Mouse (Mus musculus) heart, postnatal 4 days (tissue): ENCODE data around the gene Lyrm2. TPM values are rescaled to one million over a fixed set of nuclear protein-coding genes. Genes with fewer than 3 reads are reported as not detected.

Experiments used
- DNase-seq: peaks from one replicate; pipeline ENCODE4 v3.0.0; 2021
- total RNA-seq, 2 experiments: library from RNA; stranded (reverse); gene quantifications; 2 replicates each; pipeline ENCODE4 v1.2.3; 2021

Gene Lyrm2
- 10 to 100 TPM; 46.4 to 51.0 TPM for total RNA-seq

GRCm38 (mm10) chr4:32799966-32800576, at the start of gene Lyrm2:
Gene Lyrm2, plus strand, starts transcription at chr4:32800253.
- peak; percentile 80 for DNase-seq

GRCm38 (mm10) chr4:32750711-32751110, 49.3 kb upstream of the Lyrm2 start:
- no peak for DNase-seq

DNA sequence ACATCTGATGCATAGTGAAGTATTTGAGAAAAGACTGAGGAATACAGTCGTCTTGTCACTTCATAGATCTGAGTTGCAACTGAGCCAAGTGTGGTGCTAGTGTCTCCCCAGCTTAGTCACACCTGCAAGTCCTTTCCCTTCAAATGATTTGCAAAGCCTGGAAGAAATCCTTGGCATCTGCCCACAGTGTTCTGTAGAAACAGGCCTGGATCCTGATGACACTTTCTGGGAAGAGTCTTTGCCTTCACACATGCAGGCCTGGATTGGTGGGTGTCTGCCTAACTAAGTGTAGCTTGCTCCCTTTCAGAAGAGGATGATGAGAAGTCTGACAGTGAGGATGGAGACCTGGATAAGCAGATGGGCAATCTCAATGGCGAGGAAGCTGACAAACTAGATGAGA, 42.6 kb upstream of the Lyrm2 start:
- no peak for DNase-seq

GRCm38 (mm10) chr4:32767471-32767870, 32.6 kb upstream of the Lyrm2 start:
- no peak for DNase-seq

DNA sequence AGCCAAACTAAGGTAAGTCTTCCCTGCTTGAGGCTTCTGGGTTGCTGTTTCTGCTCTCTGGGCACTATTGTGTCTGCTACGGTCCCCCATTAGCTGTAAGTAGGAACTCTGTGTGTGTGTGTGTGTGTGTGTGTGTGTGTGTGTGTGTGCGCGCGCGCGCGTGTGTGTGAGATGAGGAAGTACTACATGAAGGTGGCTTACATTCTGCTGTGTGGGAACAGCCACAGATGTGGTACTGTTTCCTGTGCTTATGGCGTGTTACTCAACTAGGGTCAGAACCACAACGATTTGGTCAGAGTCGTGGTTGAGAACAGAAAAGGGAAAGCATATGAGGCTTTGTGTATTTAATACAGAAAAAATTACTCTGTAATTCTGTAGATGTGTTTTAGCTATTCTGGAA, 32.0 kb upstream of the Lyrm2 start:
- no peak for DNase-seq

DNA sequence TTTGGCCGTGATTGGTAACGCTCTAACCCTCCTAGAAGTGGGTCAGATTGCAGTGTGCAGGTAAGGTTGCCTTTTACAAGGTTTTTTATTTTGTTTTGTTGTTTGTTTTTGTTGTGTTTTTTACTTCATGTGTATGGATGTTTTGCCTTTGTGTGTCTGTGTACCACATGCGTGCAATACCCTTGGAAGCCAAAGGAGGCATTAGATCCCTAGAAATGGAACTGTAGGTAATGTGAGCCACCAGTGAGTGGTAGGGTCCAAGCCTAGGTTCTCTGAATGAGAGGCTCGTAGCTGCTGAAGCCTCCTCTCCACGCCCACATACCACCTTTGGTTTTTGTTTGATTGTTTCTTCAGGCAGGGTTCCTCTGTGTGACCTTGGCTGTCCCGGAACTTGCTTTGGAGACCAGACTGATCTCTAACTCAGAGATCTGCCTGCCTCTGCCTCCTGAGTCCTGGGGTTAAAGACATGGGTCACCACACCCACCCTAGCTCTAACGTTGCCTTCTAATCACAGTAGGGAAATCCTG, 29.7 kb upstream of the Lyrm2 start:
- DNase-seq: no peak

GRCm38 (mm10) chr4:32779996-32780395, 20.1 kb upstream of the Lyrm2 start:
- DNase-seq: no peak

DNA sequence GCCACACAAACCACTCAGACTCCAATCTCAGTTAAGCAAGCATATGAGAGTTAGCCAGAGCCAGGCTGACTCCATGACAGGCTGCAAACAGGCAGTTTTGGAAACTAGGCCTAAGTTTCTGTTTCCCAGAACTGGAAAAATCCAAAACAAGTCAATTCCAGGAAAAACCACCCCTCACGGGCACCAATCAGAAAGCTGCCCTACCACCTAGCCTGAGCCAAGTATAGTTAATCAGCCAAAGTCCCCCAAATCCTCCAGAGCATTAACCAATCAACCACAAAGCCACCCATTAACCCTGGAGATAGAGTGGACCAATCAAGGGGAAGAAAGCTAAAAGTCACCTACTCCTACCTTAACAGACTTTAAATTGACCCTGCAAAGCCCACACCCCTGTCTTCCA, 12.9 kb upstream of the Lyrm2 start:
- DNase-seq: no peak

DNA sequence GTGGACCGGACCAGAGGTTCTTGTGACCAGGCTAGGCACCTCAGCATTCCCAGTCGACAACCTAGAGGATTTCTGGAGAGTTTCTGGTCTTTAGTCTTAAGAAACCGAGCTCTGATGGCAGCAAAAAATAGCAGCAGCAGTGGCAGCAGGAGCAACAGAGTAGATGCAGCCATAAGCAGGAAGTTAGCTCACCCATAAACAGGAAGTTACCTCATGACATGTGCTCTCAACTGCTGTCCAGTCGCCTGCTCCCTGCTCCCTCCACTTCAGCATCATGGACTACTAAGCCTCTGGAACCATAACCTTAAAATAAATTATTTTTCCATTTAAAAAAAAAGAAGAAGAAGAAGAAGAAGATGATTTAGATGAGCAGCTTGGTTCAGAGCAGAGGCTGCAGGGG, 11.0 kb upstream of the Lyrm2 start:
- DNase-seq: no peak

DNA sequence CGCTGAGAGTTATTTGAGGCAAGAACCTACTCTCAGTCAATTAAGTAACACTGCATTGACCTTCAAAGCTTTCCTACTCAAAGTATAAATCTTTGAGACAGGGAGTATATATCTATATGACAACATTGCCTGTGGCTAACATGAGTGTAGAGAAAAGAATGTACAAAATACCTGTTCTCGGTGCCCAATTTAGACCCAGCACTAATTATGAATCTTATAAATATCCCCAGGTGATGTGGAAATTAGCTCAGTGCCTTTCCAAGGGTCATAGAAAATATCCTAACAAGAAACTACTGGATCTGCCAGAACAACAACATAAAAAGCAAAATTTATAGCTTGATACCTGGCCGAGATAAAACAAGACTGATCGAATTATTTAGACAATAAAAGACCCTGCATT, 1.1 kb upstream of the Lyrm2 start:
- no peak for DNase-seq

GRCm38 (mm10) chr4:32800577-32801170, 621 bp downstream of the Lyrm2 start:
- no peak for DNase-seq

- DNase-seq: no peak
These were observed 17.4 kb downstream of the Lyrm2 start for GRCm38 (mm10) chr4:32817478-32817877.

DNA sequence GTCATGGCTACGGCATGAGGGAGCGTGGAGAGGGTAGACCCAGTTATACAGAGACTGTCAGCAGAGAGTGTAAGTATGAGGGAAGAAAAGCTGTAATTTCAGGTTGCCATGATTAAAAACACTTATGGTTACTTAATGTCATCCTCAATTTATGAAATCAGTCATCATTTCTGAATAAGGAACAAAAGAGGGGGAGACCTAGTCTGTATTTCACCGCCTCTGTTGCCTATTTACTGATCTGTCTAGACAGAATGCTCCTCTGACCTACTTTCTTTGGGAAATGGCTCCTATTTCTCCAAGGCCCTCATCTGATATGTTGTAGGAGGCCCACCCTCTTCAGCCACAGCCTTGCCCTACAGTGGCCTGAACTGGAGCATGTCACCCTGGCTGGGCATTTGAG, 20.6 kb downstream of the Lyrm2 start:
- no peak for DNase-seq

DNA sequence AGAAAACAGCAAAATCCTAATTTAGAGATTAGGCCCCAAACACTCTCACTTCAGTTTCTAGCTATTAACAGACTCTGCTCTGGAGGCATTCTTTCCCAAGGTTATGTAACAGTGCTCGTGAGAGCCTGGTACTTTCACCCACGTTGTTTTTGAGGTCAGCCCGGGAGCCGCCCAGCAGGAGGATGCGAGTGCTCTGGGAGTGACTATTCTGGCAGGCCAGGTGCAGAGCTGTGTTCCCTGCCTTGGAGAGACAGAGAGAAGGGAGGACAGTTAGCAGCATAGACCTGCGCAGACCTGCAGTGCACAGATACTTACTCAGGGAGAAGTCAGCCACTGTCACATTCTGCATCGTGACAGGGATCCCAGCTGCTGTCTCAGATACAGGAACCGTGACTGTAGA, 24.2 kb downstream of the Lyrm2 start:
- DNase-seq: no peak

DNA sequence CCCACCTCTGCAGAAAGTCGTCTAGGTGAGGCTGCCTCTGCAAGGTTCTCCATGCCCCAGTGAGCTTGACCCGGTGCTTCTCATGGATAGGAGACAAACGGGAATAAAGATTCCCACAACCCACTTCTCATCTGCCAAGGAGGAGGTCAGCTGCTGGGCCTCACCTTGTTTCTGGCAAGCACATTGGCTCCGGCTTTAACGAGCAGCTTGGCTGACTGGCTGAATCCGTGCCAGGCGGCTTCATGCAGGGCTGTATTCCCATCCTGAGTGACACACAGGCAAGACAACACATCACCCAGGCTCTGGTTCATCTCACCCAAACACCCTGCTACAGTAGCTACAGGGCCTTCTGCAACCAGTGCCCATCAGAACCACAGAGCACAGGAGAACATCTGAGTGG, 26.9 kb downstream of the Lyrm2 start:
- DNase-seq: peak; percentile 58

- DNase-seq: no peak
These were observed 28.5 kb downstream of the Lyrm2 start for GRCm38 (mm10) chr4:32828385-32829077.

DNA sequence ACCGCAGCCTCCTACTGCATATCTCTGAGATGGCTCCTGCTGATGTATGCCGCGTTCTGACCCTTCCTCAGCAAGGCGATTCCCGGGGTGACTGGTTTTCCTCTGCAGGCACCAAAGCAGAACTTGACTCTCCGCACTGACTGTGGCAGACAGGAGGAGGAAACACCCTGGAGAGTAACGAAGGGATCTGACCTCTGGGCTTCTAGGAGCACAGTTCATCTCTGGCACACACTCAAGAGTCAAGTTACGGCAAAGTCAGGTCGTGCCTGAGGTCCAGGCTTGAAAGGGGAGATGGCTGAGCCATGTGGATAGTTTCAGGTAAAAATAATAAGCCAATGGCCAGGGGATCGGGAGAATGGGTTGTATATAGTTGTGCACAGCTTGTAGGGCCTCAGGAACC, 29.3 kb downstream of the Lyrm2 start:
- DNase-seq: no peak

DNA sequence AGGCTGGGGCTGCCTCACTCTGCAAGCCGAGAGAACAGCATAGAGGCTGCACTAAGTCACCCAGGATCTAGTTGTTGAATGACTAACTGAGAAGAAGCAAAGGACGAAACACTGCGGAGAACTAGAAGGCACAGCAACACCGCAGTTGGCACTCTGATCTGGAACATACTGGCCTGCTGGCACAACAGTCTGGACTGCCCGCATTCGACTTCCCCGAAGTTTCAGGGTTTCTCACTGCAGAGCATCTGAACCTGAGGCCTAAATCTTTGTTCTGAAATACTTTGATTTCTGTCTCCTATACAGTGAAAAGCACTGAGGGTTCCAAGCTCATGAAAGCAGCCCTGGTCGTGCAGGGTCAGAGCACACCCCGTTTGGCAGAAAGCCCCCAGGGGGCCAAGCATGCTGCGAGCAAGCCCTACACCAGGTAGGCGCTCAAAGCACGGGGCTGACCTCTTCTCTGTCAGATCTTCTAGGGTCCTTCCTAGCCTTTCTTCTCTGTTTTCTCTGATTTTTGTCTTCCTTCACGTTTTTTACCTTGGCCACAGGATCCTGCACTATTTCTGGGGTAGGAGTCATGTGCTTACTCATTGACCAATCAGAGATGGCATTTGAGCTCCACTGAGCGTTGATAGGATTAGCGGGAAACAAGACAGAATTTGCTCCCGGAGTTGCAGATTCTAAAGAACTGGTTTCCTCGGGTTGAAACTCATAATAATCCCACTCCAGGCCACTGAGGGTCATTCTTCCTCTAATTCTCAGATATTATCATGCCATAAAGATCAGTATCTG, 33.6 kb downstream of the Lyrm2 start:
- no peak for DNase-seq

GRCm38 (mm10) chr4:32834541-32834940, 34.5 kb downstream of the Lyrm2 start:
- DNase-seq: no peak

DNA sequence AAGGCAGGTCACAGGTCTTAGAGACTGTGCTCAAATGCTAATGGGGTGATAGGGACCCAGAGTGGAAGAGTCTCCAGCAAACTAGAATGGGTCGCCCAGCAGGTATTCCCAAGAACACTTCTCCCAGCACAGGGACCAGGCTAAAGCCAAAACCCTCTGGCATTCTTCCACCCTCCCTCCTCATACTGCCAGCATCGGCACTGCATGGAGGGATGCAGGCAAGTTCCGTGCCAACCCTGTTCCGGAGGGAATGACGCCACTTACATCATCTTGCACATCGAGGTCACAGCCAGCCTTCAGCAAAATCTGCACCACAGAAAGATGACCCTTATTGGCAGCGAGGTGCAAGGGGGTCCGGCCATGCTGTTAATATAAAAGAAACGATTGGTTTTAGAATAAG, 36.0 kb downstream of the Lyrm2 start:
- DNase-seq: no peak

DNA sequence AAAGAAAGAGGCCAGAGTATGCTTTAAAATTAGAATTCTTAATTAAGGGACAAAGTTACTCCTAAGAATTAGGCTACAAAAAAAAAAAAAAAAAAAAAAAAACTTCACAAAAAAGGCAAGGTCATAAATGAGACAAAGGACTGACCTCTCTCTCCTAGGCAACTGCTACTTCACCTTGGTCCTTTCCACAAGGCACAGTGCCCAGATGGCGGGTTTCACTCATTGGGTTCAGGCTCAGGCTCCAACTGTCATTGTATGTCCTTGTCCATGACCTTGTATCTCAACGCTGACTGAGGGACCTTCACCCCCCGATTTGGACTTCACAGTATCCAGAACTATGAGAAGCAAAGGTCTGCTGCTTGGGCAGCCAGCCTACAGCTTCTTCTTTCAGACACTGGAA, 38.3 kb downstream of the Lyrm2 start:
- no peak for DNase-seq
